Mouse (Mus musculus) liver, adult 2 months (tissue): ENCODE data around the gene Fadd. TPM values are rescaled to one million over a fixed set of nuclear protein-coding genes. Genes with fewer than 3 reads are reported as not detected.

Source experiments
- DNase-seq: peaks from one replicate; pipeline ENCODE4 v3.0.0-alpha.2; 2011; ENCODE audit warnings: low read depth, low spot score; ENCODE audit errors: extremely low read depth
- H3K27ac ChIP-seq: fragments of 200-500 bp; replicated peaks from 2 replicates; pipeline ENCODE4 v1.5.1; 2012; ENCODE audit warnings: low read depth, mild to moderate bottlenecking, control low read depth, inconsistent platforms, low read length; ENCODE audit not compliant: insufficient read depth
- H3K27me3 ChIP-seq: fragments of 200-500 bp; 2 replicates; pipeline ENCODE4 v1.6.1; 2012; ENCODE audit warnings: mild to moderate bottlenecking, moderate library complexity, low read length, inconsistent platforms; ENCODE audit not compliant: control insufficient read depth, insufficient read depth
- H3K36me3 ChIP-seq: fragments of 200-500 bp; 2 replicates; pipeline ENCODE4 v1.6.1; 2012; ENCODE audit warnings: low read length, inconsistent platforms; ENCODE audit not compliant: control insufficient read depth, insufficient read depth
- H3K4me1 ChIP-seq: fragments of 200-500 bp; 2 replicates; pipeline ENCODE4 v1.6.1; 2011; ENCODE audit warnings: low read length; ENCODE audit not compliant: control insufficient read depth, insufficient read depth
- H3K4me3 ChIP-seq: fragments of 200-500 bp; 2 replicates; pipeline ENCODE4 v1.5.1; 2011; ENCODE audit warnings: low read depth, mild to moderate bottlenecking, control low read depth, low read length, moderate library complexity; ENCODE audit not compliant: insufficient read depth
- H3K79me2 ChIP-seq: fragments of 200-500 bp; 2 replicates; pipeline ENCODE4 v1.6.1; 2012; ENCODE audit warnings: inconsistent platforms, mild to moderate bottlenecking, low read length, moderate library complexity; ENCODE audit not compliant: control insufficient read depth, insufficient read depth
- H3K9ac ChIP-seq: fragments of 200-500 bp; 2 replicates; pipeline ENCODE4 v1.6.1; 2012; ENCODE audit warnings: low read depth, mild to moderate bottlenecking, control low read depth, inconsistent platforms, low read length
- CTCF ChIP-seq: fragments of 200-500 bp; IDR thresholded peaks from 2 replicates; pipeline ENCODE4 v1.5.1; 2011; ENCODE audit warnings: low read depth, low read length, control low read depth
- POLR2A ChIP-seq: fragments of 200-500 bp; IDR thresholded peaks from 2 replicates; pipeline ENCODE4 v1.6.1; 2011; ENCODE audit warnings: low read length, control low read depth; ENCODE audit not compliant: insufficient read depth; ENCODE audit errors: extremely low read depth
- WGBS: fragments of 180-500 bp; shearing (Covaris S2); methylation state at CpG from one replicate; pipeline ENCODE4 v1.1.7; 2018; 5-methylcytosine and 5-hydroxymethylcytosine counted together
- polyA plus RNA-seq: library from polyadenylated mRNA; depleted of rRNA; stranded (reverse); fragments of >200 nt; gene quantifications from 2 replicates; pipeline ENCODE4 v1.2.3, GENCODE M21; 2012
- total RNA-seq: library from RNA; depleted of rRNA; stranded (reverse); fragments of >200 nt; gene quantifications from 2 replicates; pipeline ENCODE4 v1.2.3, GENCODE M21; 2014

Gene Fadd
- total and polyA plus RNA-seq, 2 experiments = 2.3 to 8.0 TPM

GRCm38 (mm10) chr7:144549904-144550566, 32.2 kb downstream of the Fadd start:
- Histone ChIP-seq H3K4me3 (no peak overlapping the region), H3K27ac (no peak overlapping the region), H3K9ac (no peak overlapping the region), H3K27me3 (no peaks in the 10 kb centered on the region), H3K4me1 (peaks cover 16% of the 10 kb centered on the region), H3K36me3 (peaks cover 13% of the 10 kb centered on the region), H3K79me2 (peaks cover 35% of the 10 kb centered on the region)
- no peak for TF ChIP-seq POLR2A
- no peak for TF ChIP-seq CTCF
- 100% methylated on average over 2 of the region's 2 CpGs for WGBS
- DNase-seq = no peak

DNA sequence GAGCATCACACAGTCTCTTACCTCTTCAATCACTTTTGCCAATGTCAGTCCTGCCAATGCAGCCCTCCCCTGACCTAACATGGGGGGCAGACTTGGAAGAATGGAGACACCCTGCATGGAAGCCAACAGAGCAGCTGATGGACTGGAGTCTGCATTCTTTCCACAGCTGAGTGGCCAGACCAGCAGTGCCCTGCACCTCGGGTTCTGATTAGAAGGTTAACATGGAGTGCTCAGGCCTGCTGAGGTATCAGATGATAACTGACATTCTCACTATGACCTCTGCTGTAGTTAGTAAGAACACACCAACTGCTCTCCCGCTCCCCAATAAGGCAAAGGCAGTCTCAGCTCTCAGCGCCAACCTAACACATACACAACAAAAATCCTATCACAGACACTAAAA, 37.0 kb downstream of the Fadd start:
- TF ChIP-seq POLR2A (no peak), CTCF (no peak)
- WGBS = 90% methylated on average over 3 of the region's 3 CpGs
- peaks cover 2% of the 10 kb centered on the region for H3K4me1 ChIP-seq
- no peak overlapping the region for H3K27ac ChIP-seq
- no peak overlapping the region for H3K9ac ChIP-seq
- H3K79me2 ChIP-seq = peaks cover 30% of the 10 kb centered on the region
- no peaks in the 10 kb centered on the region for H3K27me3 ChIP-seq
- H3K36me3 ChIP-seq = peaks cover 12% of the 10 kb centered on the region
- no peak overlapping the region for H3K4me3 ChIP-seq
- DNase-seq = no peak

DNA sequence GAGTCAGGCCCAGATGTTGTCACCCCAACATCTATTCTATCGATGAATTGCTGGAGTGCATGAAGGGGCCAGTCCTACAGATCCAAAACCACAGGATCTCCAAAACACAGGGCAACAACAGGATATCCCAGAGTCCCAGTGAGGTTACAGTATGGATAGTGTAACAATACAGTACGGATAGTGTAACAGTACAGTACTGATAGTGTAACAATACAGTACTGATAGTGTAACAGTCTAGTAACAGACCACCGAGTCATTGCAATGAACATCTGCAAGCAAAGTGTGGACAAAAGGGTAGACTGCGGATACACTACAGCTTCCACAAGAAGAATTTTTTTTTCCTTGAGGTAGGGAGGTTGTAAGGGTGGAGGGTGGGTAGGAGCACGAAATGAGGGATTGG, 40.9 kb downstream of the Fadd start:
- Histone ChIP-seq H3K9ac (no peak overlapping the region), H3K79me2 (peaks cover 45% of the 10 kb centered on the region), H3K27ac (no peak overlapping the region), H3K36me3 (peaks cover 6% of the 10 kb centered on the region; the same call in 1 of the 2 replicates), H3K4me1 (peaks cover 4% of the 10 kb centered on the region), H3K4me3 (no peak overlapping the region), H3K27me3 (no peaks in the 10 kb centered on the region)
- WGBS = 86% methylated on average over 5 of the region's 5 CpGs
- TF ChIP-seq POLR2A (no peak), CTCF (no peak)
- no peak for DNase-seq

DNA sequence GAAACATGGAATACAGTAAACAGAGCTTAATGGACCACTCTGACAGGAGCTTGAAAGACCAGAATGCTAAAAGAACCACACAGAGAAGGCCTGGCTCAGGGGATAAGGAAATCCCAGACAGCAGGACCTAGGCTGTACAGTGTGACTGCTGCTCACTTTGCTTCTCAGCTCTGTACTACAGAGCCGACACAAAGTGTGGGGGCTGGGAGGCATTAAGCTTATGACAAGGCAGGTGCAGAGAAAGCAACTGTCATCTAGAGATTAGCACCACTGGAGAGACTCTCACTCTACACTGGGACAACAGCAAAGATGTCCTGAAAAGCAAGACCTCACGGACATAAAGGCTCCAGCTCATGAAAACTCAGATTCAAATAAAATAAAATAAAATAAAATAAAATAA, 43.1 kb downstream of the Fadd start:
- H3K9ac ChIP-seq = no peak overlapping the region
- TF ChIP-seq CTCF (no peak), POLR2A (no peak)
- DNase-seq = no peak
- H3K27me3 ChIP-seq = no peaks in the 10 kb centered on the region
- peaks cover 55% of the 10 kb centered on the region for H3K79me2 ChIP-seq
- H3K4me3 ChIP-seq = no peak overlapping the region
- WGBS = 88% methylated on average over 2 of the region's 2 CpGs
- H3K4me1 ChIP-seq = peaks cover 4% of the 10 kb centered on the region
- H3K27ac ChIP-seq = no peak overlapping the region
- H3K36me3 ChIP-seq = 0 out of 2 replicates have a peak, but pooled peaks cover 4% of the 10 kb centered on the region

DNA sequence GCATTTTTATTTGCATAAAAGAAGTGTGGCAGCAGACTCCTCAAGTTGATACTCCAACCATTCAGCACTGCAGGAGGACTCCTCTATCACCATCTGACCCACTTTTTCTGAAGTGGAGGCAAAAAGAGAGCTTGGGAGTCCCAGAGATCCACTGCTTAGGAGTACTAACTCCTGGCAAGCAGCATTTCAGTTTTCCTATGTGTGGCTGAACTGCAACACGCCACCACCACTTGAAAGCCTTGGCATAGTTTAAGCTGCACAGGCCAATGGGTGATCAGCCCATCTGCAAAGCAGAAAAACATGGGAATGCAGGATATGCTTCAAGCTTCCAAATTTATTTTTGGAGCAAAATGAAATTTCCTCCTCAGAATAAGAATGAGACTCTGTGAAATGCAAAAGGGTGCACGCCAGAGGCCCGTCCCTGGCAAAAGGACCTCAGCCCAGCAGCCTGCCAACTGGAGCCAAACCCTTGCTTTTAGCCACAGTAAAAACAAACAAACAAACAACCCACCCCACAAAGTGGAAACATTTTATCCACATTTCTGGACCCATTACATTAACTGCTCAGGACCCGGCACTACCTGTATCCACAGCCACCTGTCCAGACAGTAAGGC, 44.1 kb downstream of the Fadd start:
- no peak for DNase-seq
- peaks cover 4% of the 10 kb centered on the region for H3K4me1 ChIP-seq
- H3K27ac ChIP-seq = no peak overlapping the region
- no peak overlapping the region for H3K9ac ChIP-seq
- peaks cover 53% of the 10 kb centered on the region for H3K79me2 ChIP-seq
- H3K36me3 ChIP-seq = 0 out of 2 replicates have a peak, but pooled peaks cover 4% of the 10 kb centered on the region
- H3K4me3 ChIP-seq = no peak overlapping the region
- TF ChIP-seq CTCF (no peak), POLR2A (no peak)
- 70% methylated on average over 4 of the region's 4 CpGs for WGBS
- H3K27me3 ChIP-seq = no peaks in the 10 kb centered on the region

GRCm38 (mm10) chr7:144536367-144536766, 45.9 kb downstream of the Fadd start:
- no peaks in the 10 kb centered on the region for H3K27me3 ChIP-seq
- WGBS = 86% methylated on average over 3 of the region's 3 CpGs
- no peak overlapping the region for H3K9ac ChIP-seq

More at GRCm38 (mm10) chr7:144536367-144536766, 45.9 kb downstream of the Fadd start:
- H3K27ac ChIP-seq = no peak overlapping the region
- DNase-seq = no peak
- H3K4me1 ChIP-seq = peaks cover 7% of the 10 kb centered on the region
- 0 out of 2 replicates have a peak, but pooled peaks cover 4% of the 10 kb centered on the region for H3K36me3 ChIP-seq
- peaks cover 56% of the 10 kb centered on the region for H3K79me2 ChIP-seq
- no peak for TF ChIP-seq POLR2A
- TF ChIP-seq CTCF = no peak
- no peak overlapping the region for H3K4me3 ChIP-seq
